Mouse (Mus musculus) stomach, embryonic 16.5 days (tissue): ENCODE data around the gene 9330182L06Rik. TPM values are rescaled to one million over a fixed set of nuclear protein-coding genes. Genes with fewer than 3 reads are reported as not detected.

Experiments used
- ATAC-seq: fragments of 200-750 bp; cut with Nextera tagmentation; 2 replicates; pipeline ENCODE4 v1.8.0; 2017; ENCODE audit warnings: moderate number of reproducible peaks, moderate TSS enrichment; ENCODE audit not compliant: insufficient read depth, low FRiP score
- H3K27ac ChIP-seq: fragments of 300-500 bp; sonication (generic); 2 replicates; pipeline ENCODE4 v1.5.1; 2014; ENCODE audit warnings: low read length
- H3K27me3 ChIP-seq: fragments of 300-500 bp; sonication (generic); 2 replicates; pipeline ENCODE4 v1.6.1; 2014; ENCODE audit warnings: low read length, control low read depth, mixed read lengths; ENCODE audit not compliant: control insufficient read depth, insufficient read depth
- H3K36me3 ChIP-seq: fragments of 300-500 bp; sonication (generic); 2 replicates; pipeline ENCODE4 v1.6.1; 2014; ENCODE audit warnings: low read length; ENCODE audit not compliant: control insufficient read depth, insufficient read depth
- H3K4me1 ChIP-seq: fragments of 300-500 bp; sonication (generic); 2 replicates; pipeline ENCODE4 v1.6.1; 2014; ENCODE audit warnings: low read length, control low read depth, mixed read lengths; ENCODE audit not compliant: control insufficient read depth, insufficient read depth
- H3K4me2 ChIP-seq: fragments of 300-500 bp; sonication (generic); 2 replicates; pipeline ENCODE4 v1.6.1; 2014; ENCODE audit warnings: low read depth, low read length, mixed read lengths
- H3K4me3 ChIP-seq: fragments of 300-500 bp; sonication (generic); replicated peaks from 2 replicates; pipeline ENCODE4 v1.5.1; 2014; ENCODE audit warnings: mild to moderate bottlenecking, low read length
- H3K9ac ChIP-seq: fragments of 300-500 bp; sonication (generic); 2 replicates; pipeline ENCODE4 v1.6.1; 2014; ENCODE audit warnings: low read length
- H3K9me3 ChIP-seq: fragments of 300-500 bp; sonication (generic); replicated peaks from 2 replicates; pipeline ENCODE4 v1.6.1; 2016; ENCODE audit warnings: low read length, control low read depth; ENCODE audit not compliant: control insufficient read depth
- WGBS: fragments of 180-500 bp; shearing (Covaris S2); extraction: QIAGEN DNeasy Blood & Tissue Kit; methylation state at CpG from one replicate; pipeline ENCODE4 v1.1.7; 2014; 5-methylcytosine and 5-hydroxymethylcytosine counted together
- polyA plus RNA-seq: library from polyadenylated mRNA; unstranded; fragments of >200 nt; fragmentation: Nextera tagmentation; extraction: Ambion mirVana; gene quantifications from 2 replicates; pipeline ENCODE4 v1.2.1, GENCODE M21; 2015

The 9330182L06Rik gene
- polyA plus RNA-seq, 1 experiment from 2014 or later = 4.8 TPM

GRCm38 (mm10) chr5:9391858-9392393, 126.0 kb downstream of the 9330182L06Rik start:
- Histone ChIP-seq H3K9ac (no peak overlapping the region), H3K4me2 (no peak overlapping the region), H3K27me3 (no peaks in the 10 kb centered on the region), H3K27ac (no peak overlapping the region), H3K4me1 (no peaks in the 10 kb centered on the region), H3K4me3 (no peak overlapping the region), H3K9me3 (no peaks in the 10 kb centered on the region), H3K36me3 (no peaks in the 10 kb centered on the region)
- WGBS = 54% methylated on average over 1 of the region's 1 CpGs
- ATAC-seq = no peak

- WGBS = 77% methylated on average over 7 of the region's 7 CpGs
- H3K27me3 ChIP-seq = no peaks in the 10 kb centered on the region
- no peak overlapping the region for H3K4me2 ChIP-seq
- H3K4me1 ChIP-seq = no peaks in the 10 kb centered on the region
- H3K9me3 ChIP-seq = no peaks in the 10 kb centered on the region
- H3K9ac ChIP-seq = no peak overlapping the region
- H3K36me3 ChIP-seq = no peaks in the 10 kb centered on the region
- no peak overlapping the region for H3K4me3 ChIP-seq
- no peak overlapping the region for H3K27ac ChIP-seq
- no peak for ATAC-seq
Measured at GRCm38 (mm10) chr5:9417098-9417497, 151.2 kb downstream of the 9330182L06Rik start.

DNA sequence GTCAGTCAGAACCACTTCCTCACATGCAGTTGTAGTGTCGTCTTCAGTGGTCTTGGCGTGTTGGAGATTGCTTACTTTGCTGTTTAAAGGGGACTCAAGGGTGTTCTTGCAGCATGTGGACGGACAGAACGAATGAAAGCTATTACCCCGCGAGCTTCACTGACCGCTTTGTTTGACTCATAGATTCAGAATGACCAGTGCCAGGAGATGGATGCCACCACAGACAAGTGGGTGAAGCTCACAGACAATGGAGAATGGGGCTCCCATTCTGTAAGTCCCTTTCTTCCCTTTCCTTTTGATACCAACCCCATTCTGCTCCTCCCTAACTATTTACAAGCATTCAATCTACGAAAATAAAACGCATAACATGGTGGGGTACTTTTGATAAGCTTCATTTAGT, 151.9 kb downstream of the 9330182L06Rik start:
- no peak overlapping the region for H3K9ac ChIP-seq
- H3K9me3 ChIP-seq = no peaks in the 10 kb centered on the region
- no peak overlapping the region for H3K27ac ChIP-seq
- no peak overlapping the region for H3K4me3 ChIP-seq
- WGBS = 85% methylated on average over 9 of the region's 9 CpGs
- H3K4me2 ChIP-seq = no peak overlapping the region
- no peaks in the 10 kb centered on the region for H3K36me3 ChIP-seq
- no peaks in the 10 kb centered on the region for H3K4me1 ChIP-seq
- no peaks in the 10 kb centered on the region for H3K27me3 ChIP-seq
- ATAC-seq = no peak

DNA sequence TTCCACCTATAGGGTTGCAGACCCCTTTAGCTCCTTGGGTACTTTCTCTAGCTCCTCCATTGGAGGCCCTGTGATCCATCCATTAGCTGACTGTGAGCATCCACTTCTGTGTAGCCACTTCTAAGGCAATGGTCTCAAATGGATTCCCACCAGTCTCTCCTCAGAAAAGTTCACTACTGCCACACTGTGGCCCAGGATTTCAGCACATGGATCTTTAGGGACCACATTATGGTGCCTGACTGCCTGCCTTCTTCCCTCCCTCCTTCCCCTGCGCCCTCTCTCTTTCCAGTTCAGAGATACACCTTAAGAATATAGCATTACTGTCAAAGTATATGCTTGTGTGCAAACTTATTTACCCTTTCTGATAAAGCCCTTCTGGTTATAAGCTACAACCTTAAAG, 154.0 kb downstream of the 9330182L06Rik start:
- 45% methylated on average over 1 of the region's 1 CpGs for WGBS

GRCm38 (mm10) chr5:9424464-9424863, 158.5 kb downstream of the 9330182L06Rik start:
- H3K27me3 ChIP-seq = no peaks in the 10 kb centered on the region
- no peaks in the 10 kb centered on the region for H3K4me1 ChIP-seq
- H3K9ac ChIP-seq = no peak overlapping the region
- WGBS = 38% methylated on average over 2 of the region's 2 CpGs
- no peak overlapping the region for H3K4me2 ChIP-seq
- ATAC-seq = no peak
- no peaks in the 10 kb centered on the region for H3K36me3 ChIP-seq
- no peak overlapping the region for H3K4me3 ChIP-seq
- no peak overlapping the region for H3K27ac ChIP-seq
- no peaks in the 10 kb centered on the region for H3K9me3 ChIP-seq

More for the DNA sequence above, 154.0 kb downstream of the 9330182L06Rik start:
- Histone ChIP-seq H3K27ac (no peak overlapping the region), H3K36me3 (no peaks in the 10 kb centered on the region), H3K4me1 (no peaks in the 10 kb centered on the region), H3K9me3 (no peaks in the 10 kb centered on the region), H3K27me3 (no peaks in the 10 kb centered on the region), H3K4me2 (no peak overlapping the region), H3K9ac (no peak overlapping the region), H3K4me3 (no peak overlapping the region)
- no peak for ATAC-seq

DNA sequence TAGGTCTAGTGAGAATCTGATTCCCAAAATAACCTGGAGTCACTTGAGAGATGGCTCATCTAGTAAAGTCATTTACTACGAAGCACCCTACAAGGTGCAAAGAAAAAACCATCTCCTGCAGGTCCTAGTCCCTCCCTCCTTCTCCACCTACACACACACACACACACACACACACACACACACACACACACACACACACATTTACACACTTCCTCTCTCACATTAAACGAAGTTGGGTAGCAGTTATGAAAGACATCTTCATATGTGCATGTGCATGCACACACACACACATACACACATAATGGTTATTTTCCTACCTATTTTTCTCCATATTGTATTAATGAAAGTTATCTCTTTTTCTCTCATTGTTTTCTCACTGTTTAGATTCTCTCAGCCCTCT, 161.2 kb downstream of the 9330182L06Rik start:
- Histone ChIP-seq H3K27me3 (no peaks in the 10 kb centered on the region), H3K4me3 (no peak overlapping the region), H3K4me1 (no peaks in the 10 kb centered on the region), H3K9me3 (no peaks in the 10 kb centered on the region), H3K36me3 (no peaks in the 10 kb centered on the region), H3K27ac (no peak overlapping the region), H3K4me2 (no peak overlapping the region), H3K9ac (no peak overlapping the region)
- ATAC-seq = no peak
- 65% methylated on average over 2 of the region's 2 CpGs for WGBS

DNA sequence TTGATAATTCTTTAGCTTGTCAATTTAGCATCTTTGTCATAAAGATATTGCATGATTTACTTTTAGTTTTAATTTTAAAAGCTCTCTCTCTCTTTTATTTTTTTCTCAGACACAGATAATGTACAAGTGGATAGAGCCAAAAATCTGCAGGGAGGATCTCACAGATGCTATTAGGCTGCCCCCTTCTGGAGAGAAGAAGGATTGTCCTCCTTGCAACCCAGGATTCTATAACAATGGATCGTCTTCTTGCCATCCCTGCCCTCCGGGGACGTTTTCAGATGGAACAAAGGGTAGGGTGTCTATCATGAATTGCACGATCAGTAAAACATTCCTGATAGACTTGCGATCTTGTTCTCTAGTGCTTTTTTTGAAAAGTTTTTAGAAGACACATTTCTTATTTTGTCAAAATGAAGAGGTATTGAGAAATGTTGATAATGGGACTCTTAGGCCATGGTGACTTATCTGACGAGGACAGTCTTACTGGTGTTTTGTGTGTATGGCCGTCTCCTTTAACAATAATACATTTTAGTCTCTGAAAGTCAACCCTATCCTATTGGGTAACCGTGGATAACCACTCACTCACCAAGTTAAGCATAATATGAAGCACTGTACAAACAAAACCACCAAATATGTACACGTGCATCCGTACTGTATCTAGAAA, 161.8 kb downstream of the 9330182L06Rik start:
- H3K4me3 ChIP-seq = no peak overlapping the region
- 44% methylated on average over 10 of the region's 10 CpGs for WGBS
- ATAC-seq = no peak
- H3K4me1 ChIP-seq = no peaks in the 10 kb centered on the region
- no peaks in the 10 kb centered on the region for H3K27me3 ChIP-seq
- H3K27ac ChIP-seq = no peak overlapping the region
- no peaks in the 10 kb centered on the region for H3K9me3 ChIP-seq
- no peak overlapping the region for H3K4me2 ChIP-seq
- H3K36me3 ChIP-seq = no peaks in the 10 kb centered on the region
- no peak overlapping the region for H3K9ac ChIP-seq

DNA sequence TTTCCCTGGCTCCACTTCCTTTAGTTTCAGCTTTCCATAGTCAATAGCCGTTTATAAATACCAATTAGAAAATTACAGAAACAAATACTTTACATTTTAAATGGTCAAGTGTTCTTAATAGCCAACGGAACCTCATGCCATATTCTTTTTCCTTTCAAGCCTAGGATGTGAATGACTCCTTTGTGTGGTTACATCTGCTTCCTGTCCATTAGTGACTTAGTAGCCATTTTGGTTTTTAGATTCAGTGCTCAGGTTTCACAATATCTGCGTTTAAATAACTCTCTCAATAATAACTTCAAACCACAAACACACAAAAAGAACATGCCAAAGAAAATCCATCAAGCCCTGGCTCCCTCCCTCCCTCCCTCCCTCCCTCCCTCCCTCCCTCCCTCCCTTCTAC, 162.8 kb downstream of the 9330182L06Rik start:
- Histone ChIP-seq H3K4me2 (no peak overlapping the region), H3K4me1 (no peaks in the 10 kb centered on the region), H3K9ac (no peak overlapping the region), H3K27ac (no peak overlapping the region), H3K27me3 (no peaks in the 10 kb centered on the region), H3K36me3 (no peaks in the 10 kb centered on the region), H3K4me3 (no peak overlapping the region), H3K9me3 (no peaks in the 10 kb centered on the region)
- 69% methylated on average over 3 of the region's 3 CpGs for WGBS
- no peak for ATAC-seq

DNA sequence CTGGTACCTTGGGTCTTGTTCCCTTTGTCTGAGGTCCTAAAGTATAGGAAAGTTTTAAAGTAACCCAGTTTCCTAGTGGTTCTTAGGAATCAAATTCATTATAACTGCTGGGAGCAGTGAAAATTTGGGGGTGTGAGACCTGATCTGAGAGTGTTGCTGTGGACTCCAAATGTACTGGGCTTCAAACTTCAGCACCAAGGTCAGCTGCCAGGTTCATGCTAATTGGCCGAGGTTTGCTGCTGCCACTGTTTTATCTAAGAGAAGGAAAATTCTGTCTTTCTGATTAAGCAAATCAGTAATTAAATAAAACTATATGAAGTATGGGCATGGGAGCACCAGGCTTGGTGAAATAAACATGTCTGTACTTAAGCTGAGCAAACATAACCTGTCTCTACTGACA, 180.2 kb downstream of the 9330182L06Rik start:
- WGBS = 3% methylated on average over 1 of the region's 1 CpGs
- ATAC-seq = no peak
- no peaks in the 10 kb centered on the region for H3K4me1 ChIP-seq
- H3K9ac ChIP-seq = no peak overlapping the region
- H3K36me3 ChIP-seq = no peaks in the 10 kb centered on the region
- no peak overlapping the region for H3K4me3 ChIP-seq
- H3K4me2 ChIP-seq = no peak overlapping the region
- no peak overlapping the region for H3K27ac ChIP-seq
- no peaks in the 10 kb centered on the region for H3K9me3 ChIP-seq
- H3K27me3 ChIP-seq = no peaks in the 10 kb centered on the region
